Mouse (Mus musculus) forebrain, embryonic 11.5 days (tissue): ENCODE measurements around the gene Praf2. TPM values are rescaled to one million over a fixed set of nuclear protein-coding genes. Genes with fewer than 3 reads are reported as not detected.

Experiments used
- ATAC-seq: fragments of 200-750 bp; cut with Nextera tagmentation; replicated peaks from 2 replicates; pipeline ENCODE4 v1.8.0; 2017; ENCODE audit warnings: moderate TSS enrichment; ENCODE audit not compliant: low FRiP score
- DNase-seq: peaks from one replicate; pipeline ENCODE4 v3.0.0-alpha.2; 2017; ENCODE audit warnings: low spot score
- H3K27ac ChIP-seq: fragments of 300-500 bp; sonication (generic); 2 replicates; pipeline ENCODE4 v1.5.1; 2014; ENCODE audit warnings: low read depth, low read length
- H3K27me3 ChIP-seq: fragments of 300-500 bp; sonication (generic); 2 replicates; pipeline ENCODE4 v1.6.1; 2014; ENCODE audit warnings: mild to moderate bottlenecking, low read length, mixed read lengths; ENCODE audit not compliant: control insufficient read depth, insufficient read depth
- H3K36me3 ChIP-seq: fragments of 300-500 bp; sonication (generic); 2 replicates; pipeline ENCODE4 v1.6.1; 2014; ENCODE audit warnings: mild to moderate bottlenecking, low read length, moderate library complexity, mixed read lengths; ENCODE audit not compliant: control insufficient read depth, insufficient read depth
- H3K4me1 ChIP-seq: fragments of 300-500 bp; sonication (generic); replicated peaks from 2 replicates; pipeline ENCODE4 v1.6.1; 2014; ENCODE audit warnings: low read length, mixed read lengths; ENCODE audit not compliant: control insufficient read depth, insufficient read depth
- H3K4me2 ChIP-seq: fragments of 300-500 bp; sonication (generic); 2 replicates; pipeline ENCODE4 v1.6.1; 2014; ENCODE audit warnings: low read depth, mild to moderate bottlenecking, low read length, moderate library complexity, mixed read lengths; ENCODE audit not compliant: severe bottlenecking
- H3K4me3 ChIP-seq: fragments of 300-500 bp; sonication (generic); 2 replicates; pipeline ENCODE4 v1.5.1; 2014; ENCODE audit warnings: low read depth, low read length
- H3K9ac ChIP-seq: fragments of 300-500 bp; sonication (generic); 2 replicates; pipeline ENCODE4 v1.6.1; 2014; ENCODE audit warnings: low read length
- H3K9me3 ChIP-seq: fragments of 300-500 bp; sonication (generic); 2 replicates; pipeline ENCODE4 v1.6.1; 2016; ENCODE audit warnings: low read length, mixed read lengths; ENCODE audit not compliant: control insufficient read depth
- WGBS: fragments of 180-500 bp; shearing (Covaris S2); extraction: QIAGEN DNeasy Blood & Tissue Kit; methylation state at CpG from one replicate; pipeline ENCODE4 v1.1.7; 2014; 5-methylcytosine and 5-hydroxymethylcytosine counted together
- polyA plus RNA-seq: library from polyadenylated mRNA; unstranded; fragments of >200 nt; fragmentation: Nextera tagmentation; extraction: Ambion mirVana; gene quantifications from 2 replicates; pipeline ENCODE4 v1.2.1, GENCODE M21; 2014

The Praf2 gene
- polyA plus RNA-seq, 1 experiment from 2014 or later = 88.7 TPM

DNA sequence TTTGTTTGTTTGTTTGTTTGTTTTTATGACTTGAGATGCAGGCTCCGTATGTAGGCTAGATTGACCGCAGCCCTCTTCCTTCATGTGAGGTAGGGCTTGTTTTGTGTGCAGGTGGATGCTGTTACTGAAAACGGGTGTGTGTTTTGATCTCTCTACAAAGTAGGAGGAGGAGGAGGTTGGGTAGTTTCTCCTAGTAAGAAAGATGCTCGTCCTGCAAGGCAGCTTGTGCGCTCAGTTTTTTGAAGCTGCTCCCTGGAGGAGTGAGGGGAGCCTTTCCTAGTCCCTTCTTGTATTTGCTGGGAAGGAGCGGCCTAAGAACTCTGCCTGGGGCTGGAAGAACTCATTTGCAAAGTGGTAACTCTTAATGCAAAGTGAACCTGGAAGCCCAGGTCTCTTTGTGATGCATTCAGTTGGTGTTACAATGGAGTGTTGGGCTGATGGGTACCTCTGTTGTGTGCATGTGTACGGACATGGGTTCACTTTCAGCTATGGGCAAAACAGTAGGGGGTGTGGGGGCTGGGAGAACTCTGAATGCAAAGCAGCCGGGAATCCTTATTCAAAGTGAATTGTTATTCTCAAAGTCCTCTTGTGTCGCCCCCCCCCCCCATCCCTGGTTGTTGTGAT is 36.5 kb downstream of the Praf2 start:
- Histone ChIP-seq H3K36me3 (no peaks in the 10 kb centered on the region; the same call in 1 of the 2 replicates), H3K9me3 (no peaks in the 10 kb centered on the region), H3K4me2 (peak overlapping the region; percentile 68), H3K4me3 (peak overlapping the region; percentile 58), H3K27me3 (no peaks in the 10 kb centered on the region), H3K9ac (no peak overlapping the region), H3K27ac (no peak overlapping the region), H3K4me1 (peaks cover 2% of the 10 kb centered on the region; the same call in 1 of the 2 replicates)
- WGBS = 13% methylated on average over 9 of the region's 9 CpGs
- no peak for DNase-seq
- ATAC-seq = no peak

DNA sequence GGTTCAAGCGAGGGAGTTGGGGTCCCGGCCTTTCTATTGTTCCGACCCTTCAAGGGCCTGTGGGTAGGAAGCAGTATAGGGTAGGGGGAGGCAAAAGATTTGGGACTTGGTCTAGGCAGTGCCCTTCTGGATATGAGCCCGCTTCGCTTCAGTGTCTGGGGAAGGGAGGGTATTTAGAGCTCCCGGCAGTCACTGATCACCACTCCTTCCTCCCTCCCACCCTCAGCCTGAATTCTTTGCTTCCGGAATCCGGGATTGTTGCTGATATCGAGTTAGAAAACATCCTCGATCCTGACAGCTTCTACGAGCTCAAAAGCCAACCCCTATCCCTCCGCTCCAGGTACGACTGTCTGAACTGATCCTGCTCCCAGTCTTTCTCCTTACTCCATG is 37.0 kb downstream of the Praf2 start:
- no peak overlapping the region for H3K9ac ChIP-seq
- no peak overlapping the region for H3K27ac ChIP-seq

DNA sequence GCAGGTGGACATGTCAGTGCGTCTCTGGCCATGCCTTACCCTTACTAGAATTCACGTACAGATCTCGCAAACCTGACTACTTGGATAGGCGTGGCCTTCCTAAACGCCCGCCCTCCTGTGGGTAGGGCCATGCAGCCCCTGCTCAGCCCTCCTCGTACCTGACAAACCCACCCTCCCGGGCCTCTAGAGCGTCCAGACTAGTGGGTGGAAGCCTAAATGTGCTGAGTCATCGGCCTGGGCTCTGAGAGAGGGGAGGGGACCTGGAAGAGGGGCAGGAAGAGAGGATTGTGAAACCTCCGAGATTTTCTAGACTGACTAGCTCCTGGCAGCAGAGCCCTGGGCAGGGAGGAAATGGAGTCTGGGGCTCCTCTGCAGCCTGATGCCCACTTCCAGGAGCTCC is 37.5 kb downstream of the Praf2 start:
- Histone ChIP-seq H3K27ac (no peak overlapping the region), H3K9me3 (no peaks in the 10 kb centered on the region), H3K4me2 (peak overlapping the region; percentile 68; the same call in 1 of the 2 replicates), H3K4me1 (peaks cover 2% of the 10 kb centered on the region; the same call in 1 of the 2 replicates), H3K27me3 (no peaks in the 10 kb centered on the region), H3K4me3 (peak overlapping the region; percentile 58), H3K36me3 (no peaks in the 10 kb centered on the region; the same call in 1 of the 2 replicates), H3K9ac (no peak overlapping the region)
- ATAC-seq (no peak; the same call in 1 of the 2 replicates), DNase-seq (peak; percentile 56)
- 11% methylated on average over 11 of the region's 11 CpGs for WGBS

More for the DNA sequence above, 37.0 kb downstream of the Praf2 start:
- WGBS = 23% methylated on average over 11 of the region's 13 CpGs
- no peak for ATAC-seq
- no peaks in the 10 kb centered on the region for H3K9me3 ChIP-seq
- no peaks in the 10 kb centered on the region for H3K27me3 ChIP-seq
- H3K4me3 ChIP-seq = peak overlapping the region; percentile 58
- H3K4me1 ChIP-seq = peaks cover 2% of the 10 kb centered on the region; the same call in 1 of the 2 replicates
- no peaks in the 10 kb centered on the region; the same call in 1 of the 2 replicates for H3K36me3 ChIP-seq
- DNase-seq = no peak
- H3K4me2 ChIP-seq = peak overlapping the region; percentile 68; the same call in 1 of the 2 replicates

DNA sequence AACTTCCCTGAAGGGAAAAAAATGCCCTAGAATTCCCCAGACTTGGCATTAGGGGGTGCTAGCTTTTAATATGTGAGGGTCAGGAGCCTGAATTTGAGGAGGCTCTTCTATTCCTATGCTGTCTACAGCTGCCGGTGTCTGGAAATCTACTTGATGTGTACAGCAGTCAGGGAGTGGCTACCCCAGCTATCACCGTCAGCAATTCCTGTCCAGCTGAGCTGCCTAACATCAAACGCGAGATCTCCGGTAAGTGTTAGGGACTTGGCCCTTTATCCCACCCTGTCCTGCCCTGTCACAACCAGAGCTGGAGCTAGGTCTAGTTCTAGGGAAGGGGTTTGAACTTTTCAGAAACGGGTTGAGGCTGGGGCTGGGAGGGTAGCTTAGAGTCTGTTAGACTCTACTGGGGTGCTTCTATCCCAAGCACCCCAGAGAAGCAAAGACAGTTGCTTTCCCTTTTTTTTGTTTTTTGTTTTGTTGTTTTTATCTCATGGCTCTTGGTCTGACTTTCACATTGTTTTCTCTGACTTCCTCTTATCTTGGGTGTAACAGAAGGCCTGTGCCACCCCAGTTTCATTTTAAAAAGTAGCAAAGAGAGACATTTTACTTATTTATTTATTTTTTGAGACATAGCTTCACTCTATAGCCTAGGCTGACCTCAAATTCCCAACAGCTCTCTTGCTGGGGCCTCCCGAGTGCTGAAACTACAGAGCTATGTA is 41.2 kb downstream of the Praf2 start:
- WGBS = 94% methylated on average over 7 of the region's 7 CpGs
- H3K27me3 ChIP-seq = no peaks in the 10 kb centered on the region
- ATAC-seq (no peak), DNase-seq (no peak)
- H3K9me3 ChIP-seq = no peaks in the 10 kb centered on the region
- H3K9ac ChIP-seq = no peak overlapping the region
- H3K4me3 ChIP-seq = no peak overlapping the region
- no peaks in the 10 kb centered on the region; the same call in 1 of the 2 replicates for H3K36me3 ChIP-seq
- H3K4me2 ChIP-seq = no peak overlapping the region
- H3K27ac ChIP-seq = no peak overlapping the region
- peaks cover 2% of the 10 kb centered on the region; the same call in 1 of the 2 replicates for H3K4me1 ChIP-seq

DNA sequence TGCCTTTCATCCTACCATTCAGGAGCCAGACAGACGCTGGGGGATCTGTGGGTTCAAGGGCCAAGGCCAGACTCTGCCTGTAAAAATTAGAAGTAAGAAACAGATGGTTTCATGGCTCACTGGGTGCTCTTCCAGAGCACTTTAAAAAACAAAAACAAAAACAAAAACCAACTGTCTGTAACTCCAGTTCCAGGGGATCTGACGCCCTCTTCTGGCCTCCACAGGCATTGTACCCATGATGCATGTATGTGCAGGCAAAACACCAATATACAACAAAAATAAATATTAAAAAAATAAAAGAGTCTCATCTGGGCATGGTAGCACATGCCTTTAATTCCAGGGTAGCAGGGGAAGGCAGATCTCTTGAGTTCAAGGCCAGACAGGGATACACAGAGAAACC is 44.5 kb downstream of the Praf2 start:
- WGBS = 39% methylated on average over 2 of the region's 2 CpGs
- H3K36me3 ChIP-seq = no peaks in the 10 kb centered on the region; the same call in 1 of the 2 replicates

DNA sequence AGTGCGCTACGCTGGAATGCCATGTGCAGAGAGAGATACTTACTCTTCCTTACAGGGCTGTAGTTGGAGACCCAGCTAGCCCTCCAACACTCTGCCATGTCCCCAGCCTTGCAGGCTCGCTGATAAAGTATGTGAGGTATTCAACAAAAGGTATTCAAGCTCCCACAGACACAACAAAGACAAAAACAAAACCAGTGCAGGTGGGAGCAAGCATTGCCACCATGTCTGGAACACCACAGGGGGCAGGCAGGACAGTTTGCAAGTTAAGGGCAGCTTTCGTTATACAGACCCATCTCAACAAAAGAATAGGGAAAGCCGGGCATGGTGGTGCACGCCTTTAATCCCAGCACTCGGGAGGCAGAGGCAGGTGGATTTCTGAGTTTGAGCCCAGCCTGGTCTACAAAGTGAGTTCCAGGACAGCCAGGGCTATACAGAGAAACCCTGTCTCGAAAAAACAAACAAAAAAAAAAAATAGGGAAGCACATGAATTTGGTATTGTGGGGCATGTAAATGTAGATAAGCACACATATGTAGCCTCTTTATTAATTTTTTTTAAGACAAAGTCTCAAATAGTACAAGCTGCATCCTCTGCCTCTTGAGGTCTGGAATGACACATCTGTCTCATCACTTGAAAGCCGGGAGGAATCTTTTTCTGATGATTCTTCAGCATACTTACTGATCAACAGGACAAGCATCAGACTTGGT is 47.4 kb downstream of the Praf2 start:
- WGBS = 73% methylated on average over 9 of the region's 9 CpGs
- no peak for ATAC-seq

More for the DNA sequence above, 44.5 kb downstream of the Praf2 start:
- no peak for ATAC-seq
- Histone ChIP-seq H3K4me1 (no peaks in the 10 kb centered on the region), H3K9me3 (no peaks in the 10 kb centered on the region), H3K4me2 (no peak overlapping the region), H3K27me3 (no peaks in the 10 kb centered on the region), H3K9ac (no peak overlapping the region), H3K4me3 (no peak overlapping the region), H3K27ac (no peak overlapping the region)
- no peak for DNase-seq

DNA sequence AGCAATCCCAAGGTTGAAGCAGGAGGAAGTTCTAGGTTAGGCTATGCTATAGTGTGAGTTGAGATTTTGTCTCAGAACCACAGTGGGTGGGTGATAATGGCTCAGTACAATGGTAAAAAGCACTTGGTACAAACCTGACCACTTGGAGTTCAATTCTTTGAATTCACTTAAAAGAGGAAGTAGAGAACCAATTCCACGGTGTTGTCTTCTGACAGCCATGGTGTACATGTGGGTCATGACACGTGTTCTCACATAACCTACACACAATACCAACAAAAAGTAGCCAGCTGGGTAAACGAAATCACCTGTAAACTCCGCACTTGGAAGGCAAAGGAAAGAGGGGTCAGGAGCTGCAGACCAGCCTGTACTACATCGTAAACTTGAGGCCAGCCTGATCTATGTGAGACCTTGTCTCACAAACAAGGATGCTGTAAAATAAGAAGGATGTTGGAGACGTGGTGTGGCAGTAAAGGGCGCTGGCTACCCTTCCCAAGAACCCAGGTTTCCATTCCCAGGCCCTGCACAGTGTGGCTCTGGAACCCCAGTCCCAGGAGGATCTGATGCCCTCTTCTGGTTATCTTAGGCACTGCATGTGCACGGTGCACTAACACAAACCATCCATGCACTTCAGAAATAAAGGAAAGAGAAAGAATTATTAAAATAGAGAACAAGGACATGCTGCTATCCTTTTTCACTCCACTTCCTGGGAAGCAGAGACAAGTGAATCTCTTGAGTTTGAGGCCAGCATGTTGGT is 48.3 kb downstream of the Praf2 start:
- Histone ChIP-seq H3K9ac (no peak overlapping the region), H3K4me3 (no peak overlapping the region), H3K27me3 (no peaks in the 10 kb centered on the region), H3K4me2 (no peak overlapping the region), H3K36me3 (no peaks in the 10 kb centered on the region), H3K27ac (no peak overlapping the region), H3K4me1 (no peaks in the 10 kb centered on the region), H3K9me3 (no peaks in the 10 kb centered on the region)
- DNase-seq = peak; percentile 72
- WGBS = 46% methylated on average over 8 of the region's 8 CpGs
- peak; percentile 61; the same call in 1 of the 2 replicates for ATAC-seq

More for the DNA sequence above, 47.4 kb downstream of the Praf2 start:
- no peak overlapping the region for H3K27ac ChIP-seq
- H3K9me3 ChIP-seq = no peaks in the 10 kb centered on the region
- H3K4me2 ChIP-seq = no peak overlapping the region
- H3K4me1 ChIP-seq = no peaks in the 10 kb centered on the region
- no peak overlapping the region for H3K4me3 ChIP-seq
- no peak for DNase-seq
- H3K36me3 ChIP-seq = no peaks in the 10 kb centered on the region
- H3K27me3 ChIP-seq = no peaks in the 10 kb centered on the region
- no peak overlapping the region for H3K9ac ChIP-seq
